Mouse (Mus musculus): ENCODE data around the gene Vangl1. TPM values are rescaled to one million over a fixed set of nuclear protein-coding genes. Genes with fewer than 3 reads are reported as not detected.
A peak's percentile ranks its signal among the peaks of the same experiment; 100 is the strongest.

Gene Vangl1
- polyA plus RNA-seq, 1 experiment = 7.7 TPM

- Histone ChIP-seq H3K4me3 (ENCODE audit: low read depth, low read length) (no peak overlapping the region), H3K27me3 (ENCODE audit: control insufficient read depth, insufficient read depth, low read length) (no peaks in the 10 kb centered on the region), H3K36me3 (ENCODE audit: control insufficient read depth, insufficient read depth, low read length) (no peaks in the 10 kb centered on the region), H3K27ac (ENCODE audit: insufficient read depth, low read depth, low read length) (no peak overlapping the region), H3K4me1 (ENCODE audit: control insufficient read depth, insufficient read depth, insufficient read length, low read length) (no peaks in the 10 kb centered on the region)
- TF ChIP-seq CTCF (IDR thresholded peaks at IDR 0.05; ENCODE audit: extremely low read depth, insufficient read length, insufficient replicate concordance, low read depth, low read length) (no peak), POLR2A (IDR thresholded peaks at IDR 0.05; ENCODE audit: low read depth, low read length) (no peak)
- WGBS = 87% methylated on average over 1 of the region's 1 CpGs
These were observed 78.9 kb downstream of the Vangl1 start for GRCm38 (mm10) chr3:102125546-102125945.

- H3K4me3 ChIP-seq (ENCODE audit: low read depth, low read length) = no peak overlapping the region
- 66% methylated on average over 6 of the region's 6 CpGs for WGBS
- H3K36me3 ChIP-seq (ENCODE audit: control insufficient read depth, insufficient read depth, low read length) = no peaks in the 10 kb centered on the region
- no peak for TF ChIP-seq POLR2A (IDR thresholded peaks at IDR 0.05; ENCODE audit: low read depth, low read length)
- no peak for TF ChIP-seq CTCF (IDR thresholded peaks at IDR 0.05; ENCODE audit: extremely low read depth, insufficient read length, insufficient replicate concordance, low read depth, low read length)
- no peaks in the 10 kb centered on the region for H3K4me1 ChIP-seq (ENCODE audit: control insufficient read depth, insufficient read depth, insufficient read length, low read length)
- H3K27ac ChIP-seq (ENCODE audit: insufficient read depth, low read depth, low read length) = no peak overlapping the region
- no peaks in the 10 kb centered on the region for H3K27me3 ChIP-seq (ENCODE audit: control insufficient read depth, insufficient read depth, low read length)
These were observed 80.8 kb downstream of the Vangl1 start for GRCm38 (mm10) chr3:102123654-102124053.

GRCm38 (mm10) chr3:102122046-102122445 is 82.4 kb downstream of the Vangl1 start:
- TF ChIP-seq POLR2A (IDR thresholded peaks at IDR 0.05; ENCODE audit: low read depth, low read length) = no peak
- peak; percentile 26; the same call in 1 of the 2 replicates for TF ChIP-seq CTCF (IDR thresholded peaks at IDR 0.05; ENCODE audit: extremely low read depth, insufficient read length, insufficient replicate concordance, low read depth, low read length)
- no peaks in the 10 kb centered on the region for H3K36me3 ChIP-seq (ENCODE audit: control insufficient read depth, insufficient read depth, low read length)
- WGBS = 80% methylated on average over 7 of the region's 7 CpGs

GRCm38 (mm10) chr3:102120947-102121346 is 83.5 kb downstream of the Vangl1 start:
- no peaks in the 10 kb centered on the region for H3K27me3 ChIP-seq (ENCODE audit: control insufficient read depth, insufficient read depth, low read length)
- no peaks in the 10 kb centered on the region for H3K4me1 ChIP-seq (ENCODE audit: control insufficient read depth, insufficient read depth, insufficient read length, low read length)
- H3K4me3 ChIP-seq (ENCODE audit: low read depth, low read length) = no peak overlapping the region
- H3K27ac ChIP-seq (ENCODE audit: insufficient read depth, low read depth, low read length) = no peak overlapping the region
- TF ChIP-seq POLR2A (IDR thresholded peaks at IDR 0.05; ENCODE audit: low read depth, low read length) = no peak
- no peak for TF ChIP-seq CTCF (IDR thresholded peaks at IDR 0.05; ENCODE audit: extremely low read depth, insufficient read length, insufficient replicate concordance, low read depth, low read length)
- no peaks in the 10 kb centered on the region for H3K36me3 ChIP-seq (ENCODE audit: control insufficient read depth, insufficient read depth, low read length)

More at GRCm38 (mm10) chr3:102122046-102122445, 82.4 kb downstream of the Vangl1 start:
- H3K27ac ChIP-seq (ENCODE audit: insufficient read depth, low read depth, low read length) = no peak overlapping the region
- no peak overlapping the region for H3K4me3 ChIP-seq (ENCODE audit: low read depth, low read length)
- no peaks in the 10 kb centered on the region for H3K4me1 ChIP-seq (ENCODE audit: control insufficient read depth, insufficient read depth, insufficient read length, low read length)
- H3K27me3 ChIP-seq (ENCODE audit: control insufficient read depth, insufficient read depth, low read length) = no peaks in the 10 kb centered on the region

- Histone ChIP-seq H3K27ac (ENCODE audit: insufficient read depth, low read depth, low read length) (no peak overlapping the region), H3K4me3 (ENCODE audit: low read depth, low read length) (no peak overlapping the region), H3K4me1 (ENCODE audit: control insufficient read depth, insufficient read depth, insufficient read length, low read length) (no peaks in the 10 kb centered on the region), H3K36me3 (ENCODE audit: control insufficient read depth, insufficient read depth, low read length) (no peaks in the 10 kb centered on the region), H3K27me3 (ENCODE audit: control insufficient read depth, insufficient read depth, low read length) (no peaks in the 10 kb centered on the region)
- 76% methylated on average over 7 of the region's 7 CpGs for WGBS
- no peak for TF ChIP-seq CTCF (IDR thresholded peaks at IDR 0.05; ENCODE audit: extremely low read depth, insufficient read length, insufficient replicate concordance, low read depth, low read length)
These were observed 92.4 kb downstream of the Vangl1 start for GRCm38 (mm10) chr3:102111979-102112599.

GRCm38 (mm10) chr3:102108201-102108600 is 96.3 kb downstream of the Vangl1 start:
- no peaks in the 10 kb centered on the region for H3K27me3 ChIP-seq (ENCODE audit: control insufficient read depth, insufficient read depth, low read length)
- no peaks in the 10 kb centered on the region for H3K36me3 ChIP-seq (ENCODE audit: control insufficient read depth, insufficient read depth, low read length)
- no peaks in the 10 kb centered on the region for H3K4me1 ChIP-seq (ENCODE audit: control insufficient read depth, insufficient read depth, insufficient read length, low read length)
- no peak overlapping the region for H3K4me3 ChIP-seq (ENCODE audit: low read depth, low read length)
- 78% methylated on average over 3 of the region's 3 CpGs for WGBS
- no peak overlapping the region for H3K27ac ChIP-seq (ENCODE audit: insufficient read depth, low read depth, low read length)
- no peak for TF ChIP-seq POLR2A (IDR thresholded peaks at IDR 0.05; ENCODE audit: low read depth, low read length)
- no peak for TF ChIP-seq CTCF (IDR thresholded peaks at IDR 0.05; ENCODE audit: extremely low read depth, insufficient read length, insufficient replicate concordance, low read depth, low read length)

- WGBS = 54% methylated on average over 9 of the region's 9 CpGs
- no peak for TF ChIP-seq POLR2A (IDR thresholded peaks at IDR 0.05; ENCODE audit: low read depth, low read length)
- TF ChIP-seq CTCF (IDR thresholded peaks at IDR 0.05; ENCODE audit: extremely low read depth, insufficient read length, insufficient replicate concordance, low read depth, low read length) = no peak
- H3K27me3 ChIP-seq (ENCODE audit: control insufficient read depth, insufficient read depth, low read length) = no peaks in the 10 kb centered on the region
These were observed 100.5 kb downstream of the Vangl1 start for GRCm38 (mm10) chr3:102103811-102104565.

More at GRCm38 (mm10) chr3:102103811-102104565, 100.5 kb downstream of the Vangl1 start:
- Histone ChIP-seq H3K4me1 (ENCODE audit: control insufficient read depth, insufficient read depth, insufficient read length, low read length) (no peaks in the 10 kb centered on the region), H3K27ac (ENCODE audit: insufficient read depth, low read depth, low read length) (no peak overlapping the region), H3K4me3 (ENCODE audit: low read depth, low read length) (no peak overlapping the region), H3K36me3 (ENCODE audit: control insufficient read depth, insufficient read depth, low read length) (no peaks in the 10 kb centered on the region)

Other genes starting within 250 kb of the Vangl1 start
- 0.05 TPM in 1 of 2 replicates, not detected in the other for gene Nhlh2, start 194.6 kb downstream of the Vangl1 start, polyA plus RNA-seq (2012; rRNA removed)
- 0.77 and 1.1 TPM in 2 replicates for gene Casq2, start 118.3 kb downstream of the Vangl1 start, polyA plus RNA-seq (2012; rRNA removed)